Mouse (Mus musculus) erythroblast, embryonic 14.5 days (primary cell): ENCODE results near the gene Rnps1.

Source experiments
- GATA1 ChIP-seq: IDR thresholded peaks from 2 replicates; pipeline ENCODE4 v1.6.1; 2012; ENCODE audit warnings: low read length, inconsistent platforms, mixed read lengths
- TAL1 ChIP-seq: IDR thresholded peaks from 3 replicates; pipeline ENCODE4 v1.6.1; 2012; ENCODE audit warnings: low read length, inconsistent platforms, mixed read lengths

DNA sequence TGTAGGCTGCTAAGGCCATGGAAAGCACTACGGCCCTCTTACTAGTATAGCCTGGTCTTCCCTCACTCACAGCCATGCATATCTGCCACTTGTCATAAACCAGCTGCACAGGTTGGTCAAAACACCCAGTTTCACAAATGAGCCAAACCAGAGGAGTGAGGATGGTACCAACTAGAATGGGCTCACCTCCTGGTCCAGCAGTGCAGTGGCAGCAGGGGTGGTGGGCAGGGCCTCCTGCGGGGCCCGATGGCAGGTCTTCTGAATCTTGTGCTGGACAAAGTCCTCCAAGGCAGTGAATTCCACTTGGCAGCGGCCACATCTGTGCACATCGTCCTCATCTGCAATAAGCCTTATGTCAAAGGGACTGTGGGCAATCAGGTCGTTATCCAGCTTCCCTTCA lies 36.9 kb downstream of the Rnps1 start:
- TF ChIP-seq GATA1: no peak
- TF ChIP-seq TAL1: no peak
